Mouse (Mus musculus): ENCODE data around the gene Nqo1. TPM values are rescaled to one million over a fixed set of nuclear protein-coding genes. Genes with fewer than 3 reads are reported as not detected.
A peak's percentile ranks its signal among the peaks of the same experiment; 100 is the strongest.

Nqo1 gene
- polyA plus RNA-seq (2015; fragmentation: Nextera tagmentation; extraction: Ambion mirVana) = 17.8 and 19.7 TPM in 2 replicates

GRCm38 (mm10) chr8:107403038-107403781, at the start of gene Nqo1:
Nqo1 (minus strand) TSS chr8:107403206.
- Histone ChIP-seq H3K27me3 (no peaks in the 10 kb centered on the region), H3K4me2 (peak within 1 kb of the TSS; percentile 79), H3K4me3 (replicated peaks) (peak within 1 kb of the TSS; percentile 60), H3K27ac (peak within 1 kb of the TSS; percentile 99), H3K9me3 (replicated peaks) (no peaks in the 10 kb centered on the region), H3K9ac (peak within 1 kb of the TSS; percentile 78), H3K4me1 (replicated peaks) (peaks cover 59% of the 10 kb centered on the region), H3K36me3 (peaks cover 2% of the 10 kb centered on the region; the same call in 1 of the 2 replicates)
- 7% methylated on average over 22 of the region's 22 CpGs for WGBS (ENCODE audit: insufficient replicate concordance)
- ATAC-seq (ENCODE audit: low read depth) (peak; percentile 96), DNase-seq (peak; percentile 87)

- no peaks in the 10 kb centered on the region for H3K9me3 ChIP-seq (replicated peaks)
- H3K4me2 ChIP-seq = no peak overlapping the region
- no peak overlapping the region for H3K27ac ChIP-seq
- H3K36me3 ChIP-seq = peaks cover 27% of the 10 kb centered on the region
- no peaks in the 10 kb centered on the region for H3K27me3 ChIP-seq
- H3K4me3 ChIP-seq (replicated peaks) = no peak overlapping the region
- ATAC-seq (ENCODE audit: low read depth) (no peak), DNase-seq (no peak)
- H3K9ac ChIP-seq = no peak overlapping the region
- WGBS (ENCODE audit: insufficient replicate concordance) = 82% methylated on average over 13 of the region's 13 CpGs
- H3K4me1 ChIP-seq (replicated peaks) = peaks cover 32% of the 10 kb centered on the region
Observed at GRCm38 (mm10) chr8:107451414-107452066, 48.5 kb upstream of the Nqo1 start.

GRCm38 (mm10) chr8:107449655-107450054, 46.6 kb upstream of the Nqo1 start:
- 60% methylated on average over 6 of the region's 6 CpGs for WGBS (ENCODE audit: insufficient replicate concordance)
- H3K36me3 ChIP-seq = peaks cover 20% of the 10 kb centered on the region
- H3K4me1 ChIP-seq (replicated peaks) = peaks cover 41% of the 10 kb centered on the region
- DNase-seq (no peak), ATAC-seq (ENCODE audit: low read depth) (no peak)
- H3K4me3 ChIP-seq (replicated peaks) = no peak overlapping the region
- no peak overlapping the region for H3K9ac ChIP-seq
- peak overlapping the region; percentile 39; the same call in 1 of the 2 replicates for H3K27ac ChIP-seq
- H3K27me3 ChIP-seq = no peaks in the 10 kb centered on the region
- no peaks in the 10 kb centered on the region for H3K9me3 ChIP-seq (replicated peaks)
- H3K4me2 ChIP-seq = no peak overlapping the region

GRCm38 (mm10) chr8:107449130-107449529, 46.1 kb upstream of the Nqo1 start:
- H3K27ac ChIP-seq = peak overlapping the region; percentile 39; the same call in 1 of the 2 replicates
- peaks cover 17% of the 10 kb centered on the region for H3K36me3 ChIP-seq
- H3K4me2 ChIP-seq = peak overlapping the region; percentile 21
- peak overlapping the region; percentile 20; the same call in 1 of the 2 replicates for H3K9ac ChIP-seq
- H3K4me1 ChIP-seq (replicated peaks) = peaks cover 41% of the 10 kb centered on the region
- no peaks in the 10 kb centered on the region for H3K27me3 ChIP-seq
- no peaks in the 10 kb centered on the region for H3K9me3 ChIP-seq (replicated peaks)
- no peak for DNase-seq
- H3K4me3 ChIP-seq (replicated peaks) = no peak overlapping the region
- 62% methylated on average over 8 of the region's 8 CpGs for WGBS (ENCODE audit: insufficient replicate concordance)
- no peak for ATAC-seq (ENCODE audit: low read depth)

GRCm38 (mm10) chr8:107448382-107448889, 45.4 kb upstream of the Nqo1 start:
- H3K4me2 ChIP-seq = peak overlapping the region; percentile 21
- ATAC-seq (ENCODE audit: low read depth) = peak; percentile 86

GRCm38 (mm10) chr8:107447713-107448112, 44.7 kb upstream of the Nqo1 start:
- 0 out of 2 replicates have a peak overlapping the region, but pooled peaks have one; percentile 21 for H3K4me2 ChIP-seq
- peaks cover 47% of the 10 kb centered on the region for H3K4me1 ChIP-seq (replicated peaks)
- H3K4me3 ChIP-seq (replicated peaks) = no peak overlapping the region
- H3K27ac ChIP-seq = peak overlapping the region; percentile 56; the same call in 1 of the 2 replicates
- DNase-seq = no peak
- no peak for ATAC-seq (ENCODE audit: low read depth)
- no peaks in the 10 kb centered on the region for H3K9me3 ChIP-seq (replicated peaks)
- peaks cover 3% of the 10 kb centered on the region; the same call in 1 of the 2 replicates for H3K36me3 ChIP-seq
- H3K9ac ChIP-seq = no peak overlapping the region
- no peaks in the 10 kb centered on the region for H3K27me3 ChIP-seq

More at GRCm38 (mm10) chr8:107448382-107448889, 45.4 kb upstream of the Nqo1 start:
- Histone ChIP-seq H3K9ac (peak overlapping the region; percentile 20; the same call in 1 of the 2 replicates), H3K27me3 (no peaks in the 10 kb centered on the region), H3K4me1 (replicated peaks) (peaks cover 43% of the 10 kb centered on the region), H3K9me3 (replicated peaks) (no peaks in the 10 kb centered on the region), H3K36me3 (peaks cover 10% of the 10 kb centered on the region), H3K4me3 (replicated peaks) (no peak overlapping the region), H3K27ac (peak overlapping the region; percentile 56)
- peak; percentile 21 for DNase-seq
- WGBS (ENCODE audit: insufficient replicate concordance) = 56% methylated on average over 4 of the region's 4 CpGs

GRCm38 (mm10) chr8:107444626-107445025, 41.6 kb upstream of the Nqo1 start:
- Histone ChIP-seq H3K27me3 (no peaks in the 10 kb centered on the region), H3K9ac (no peak overlapping the region), H3K4me1 (replicated peaks) (peaks cover 66% of the 10 kb centered on the region), H3K9me3 (replicated peaks) (no peaks in the 10 kb centered on the region), H3K4me3 (replicated peaks) (no peak overlapping the region), H3K4me2 (no peak overlapping the region), H3K36me3 (0 out of 2 replicates have a peak, but pooled peaks cover 3% of the 10 kb centered on the region), H3K27ac (no peak overlapping the region)
- WGBS (ENCODE audit: insufficient replicate concordance) = 80% methylated on average over 3 of the region's 3 CpGs
- ATAC-seq (ENCODE audit: low read depth) (no peak), DNase-seq (no peak)

GRCm38 (mm10) chr8:107439880-107440625, 37.0 kb upstream of the Nqo1 start:
- H3K9me3 ChIP-seq (replicated peaks) = no peaks in the 10 kb centered on the region
- no peaks in the 10 kb centered on the region for H3K27me3 ChIP-seq
- peaks cover 63% of the 10 kb centered on the region for H3K4me1 ChIP-seq (replicated peaks)
- H3K4me3 ChIP-seq (replicated peaks) = peak overlapping the region; percentile 18; the same call in 1 of the 2 replicates
- no peaks in the 10 kb centered on the region for H3K36me3 ChIP-seq
- peak; percentile 70 for ATAC-seq (ENCODE audit: low read depth)
- peak overlapping the region; percentile 77 for H3K27ac ChIP-seq
- DNase-seq = peak; percentile 34
- peak overlapping the region; percentile 49; the same call in 1 of the 2 replicates for H3K9ac ChIP-seq
- 58% methylated on average over 3 of the region's 3 CpGs for WGBS (ENCODE audit: insufficient replicate concordance)
- H3K4me2 ChIP-seq = peak overlapping the region; percentile 54

GRCm38 (mm10) chr8:107437711-107438110, 34.7 kb upstream of the Nqo1 start:
- Histone ChIP-seq H3K27me3 (no peaks in the 10 kb centered on the region), H3K9me3 (replicated peaks) (no peaks in the 10 kb centered on the region), H3K4me3 (replicated peaks) (peak overlapping the region; percentile 95), H3K4me2 (peak overlapping the region; percentile 84), H3K9ac (peak overlapping the region; percentile 95; the same call in 1 of the 2 replicates), H3K27ac (peak overlapping the region; percentile 98), H3K36me3 (no peaks in the 10 kb centered on the region), H3K4me1 (replicated peaks) (peaks cover 57% of the 10 kb centered on the region)
- 66% methylated on average over 2 of the region's 2 CpGs for WGBS (ENCODE audit: insufficient replicate concordance)
- DNase-seq (peak; percentile 7), ATAC-seq (ENCODE audit: low read depth) (no peak)

- WGBS (ENCODE audit: insufficient replicate concordance) = 1% methylated on average over 16 of the region's 16 CpGs
- peak overlapping the region; percentile 84 for H3K4me2 ChIP-seq
- 0 out of 2 replicates have a peak, but pooled peaks cover under 1% of the 10 kb centered on the region for H3K27me3 ChIP-seq
- peak overlapping the region; percentile 95 for H3K9ac ChIP-seq
- H3K36me3 ChIP-seq = no peaks in the 10 kb centered on the region
- no peaks in the 10 kb centered on the region for H3K9me3 ChIP-seq (replicated peaks)
- ATAC-seq (ENCODE audit: low read depth) (peak; percentile 80), DNase-seq (peak; percentile 70)
- peaks cover 56% of the 10 kb centered on the region for H3K4me1 ChIP-seq (replicated peaks)
- H3K4me3 ChIP-seq (replicated peaks) = peak overlapping the region; percentile 95
- H3K27ac ChIP-seq = peak overlapping the region; percentile 98
Observed at GRCm38 (mm10) chr8:107436841-107437421, 33.9 kb upstream of the Nqo1 start.

Measured in liver, embryonic 13.5 days (tissue).